Mouse (Mus musculus) left cerebral cortex, postnatal 4 days (tissue): Measurements from ENCODE around the gene Mrpl52. TPM values are rescaled to one million over a fixed set of nuclear protein-coding genes. Genes with fewer than 3 reads are reported as not detected.

Experiments
- DNase-seq: peaks from one replicate; pipeline ENCODE4 v3.0.0-alpha.2; 2022
- intact Hi-C: fragments of 180-260 bp; cut with DNase I; formaldehyde crosslinking; loops from one replicate; pipeline ENCODE4 v1.15.1; 2025
- total RNA-seq, 2 experiments: library from RNA; stranded (reverse); gene quantifications; 2 replicates each; pipeline ENCODE4 v1.2.3; 2021

Gene Mrpl52
- total RNA-seq, 2 experiments from 2014 or later, result 147 to 150 TPM

- intact Hi-C loops, result no loop called here
- DNase-seq, result peak; percentile 77
Observed at GRCm38 (mm10) chr14:54431334-54432077, 4.8 kb downstream of the Mrpl52 start, which contains the start of gene Mmp14. Gene Mmp14 (plus strand): TSS chr14:54431612.

GRCm38 (mm10) chr14:54432078-54432836 lies 5.5 kb downstream of the Mrpl52 start:
- intact Hi-C loops, result no loop called here

GRCm38 (mm10) chr14:54432837-54433830 lies 6.4 kb downstream of the Mrpl52 start:
- peak; percentile 63 for DNase-seq
- intact Hi-C loops, result no loop called here

More at GRCm38 (mm10) chr14:54432078-54432836, 5.5 kb downstream of the Mrpl52 start:
- DNase-seq, result peak; percentile 53

GRCm38 (mm10) chr14:54433941-54434531 lies 7.3 kb downstream of the Mrpl52 start:
- intact Hi-C loops, result no loop called here
- DNase-seq, result no peak

GRCm38 (mm10) chr14:54435194-54435918 lies 8.6 kb downstream of the Mrpl52 start:
- DNase-seq, result no peak
- intact Hi-C loops, result no loop called here

GRCm38 (mm10) chr14:54439155-54439554 lies 12.4 kb downstream of the Mrpl52 start:
- intact Hi-C loops, result no loop called here
- DNase-seq, result no peak

GRCm38 (mm10) chr14:54439610-54440009 lies 12.9 kb downstream of the Mrpl52 start:
- intact Hi-C loops, result no loop called here
- no peak for DNase-seq

GRCm38 (mm10) chr14:54440538-54440937 lies 13.8 kb downstream of the Mrpl52 start:
- intact Hi-C loops, result no loop called here
- no peak for DNase-seq

- DNase-seq, result no peak
- intact Hi-C loops, result no loop called here
Observed at GRCm38 (mm10) chr14:54441365-54441764, 14.7 kb downstream of the Mrpl52 start.

- intact Hi-C loops, result no loop called here
- no peak for DNase-seq
Observed at GRCm38 (mm10) chr14:54442548-54442947, 15.8 kb downstream of the Mrpl52 start.

GRCm38 (mm10) chr14:54443196-54443595 lies 16.5 kb downstream of the Mrpl52 start:
- intact Hi-C loops, result no loop called here
- DNase-seq, result no peak

- DNase-seq, result no peak
- intact Hi-C loops, result no loop called here
Observed at GRCm38 (mm10) chr14:54443712-54444618, 17.3 kb downstream of the Mrpl52 start.

GRCm38 (mm10) chr14:54445476-54445875 lies 18.8 kb downstream of the Mrpl52 start:
- intact Hi-C loops, result no loop called here
- DNase-seq, result no peak

GRCm38 (mm10) chr14:54453566-54453965 lies 26.9 kb downstream of the Mrpl52 start:
- DNase-seq, result no peak
- intact Hi-C loops, result loop anchor here (10.0 kb wide), 1 partner anchor 389 kb away; no protein-coding TSS in a partner anchor

- no peak for DNase-seq
- intact Hi-C loops, result loop anchor here (10.0 kb wide), 1 partner anchor 390 kb away; no protein-coding TSS in a partner anchor
Observed at GRCm38 (mm10) chr14:54454669-54455528, 28.2 kb downstream of the Mrpl52 start.

GRCm38 (mm10) chr14:54457907-54458569 lies 31.3 kb downstream of the Mrpl52 start:
- intact Hi-C loops, result loop anchor here (10.0 kb wide), 1 partner anchor 393 kb away; no protein-coding TSS in a partner anchor

GRCm38 (mm10) chr14:54462146-54462545 lies 35.4 kb downstream of the Mrpl52 start:
- intact Hi-C loops, result no loop called here
- no peak for DNase-seq

More at GRCm38 (mm10) chr14:54457907-54458569, 31.3 kb downstream of the Mrpl52 start:
- no peak for DNase-seq
